Comparison of ENCODE assay signal across 38 mouse cellular contexts in genomic region chr7:131329416-131329815, GRCm38 (mm10). TPM values are rescaled to one million over a fixed set of nuclear protein-coding genes. Genes with fewer than 3 reads are reported as not detected.
"Had no signal": no experiment of that assay in that cellular context is flagged by ENCODE, and none has a peak within 500 bp of the region (broad histone marks: within the 10 kb centered on the region; RNA-seq: fewer than 3 reads in every experiment).

TSS of gene Fam24b (minus strand) at chr7:131329516.

- H3K9ac ChIP-seq: embryonic facial prominence, embryonic 12.5 days; embryonic facial prominence, embryonic 13.5 days; embryonic facial prominence, embryonic 15.5 days; forebrain, embryonic 12.5 days; forebrain, embryonic 13.5 days; forebrain, embryonic 15.5 days; forebrain, postnatal 0 days had no signal

- ATAC-seq: forebrain, embryonic 13.5 days; forebrain, embryonic 14.5 days; forebrain, embryonic 15.5 days; forebrain, embryonic 16.5 days; forebrain, postnatal 0 days had no signal

- DNase-seq: cerebellum, adult 18-20 months; cerebellum, adult 2 months; cerebellum, adult 8-10 months; cerebellum, adult 9-10 months; cerebellum, adult 9-11 months; cerebellum, postnatal 10 days; cerebellum, postnatal 14 days; cerebellum, postnatal 25 days; cerebellum, postnatal 36 days; embryo, embryonic 11 days; forebrain, postnatal 0 days; gastrocnemius, adult 2 months; gastrocnemius, postnatal 10 days; gastrocnemius, postnatal 14 days; gastrocnemius, postnatal 25 days; gastrocnemius, postnatal 36 days; heart, adult 2 months had no signal

- H3K27ac ChIP-seq: embryonic facial prominence, embryonic 10.5 days; embryonic facial prominence, embryonic 12.5 days; embryonic facial prominence, embryonic 13.5 days; embryonic facial prominence, embryonic 15.5 days; forebrain, embryonic 10.5 days; forebrain, embryonic 12.5 days; forebrain, embryonic 13.5 days; forebrain, embryonic 15.5 days; gastrocnemius, adult 2 months; heart, adult 2 months had no signal

- H3K4me3 ChIP-seq: embryonic facial prominence, embryonic 10.5 days; embryonic facial prominence, embryonic 12.5 days; embryonic facial prominence, embryonic 13.5 days; embryonic facial prominence, embryonic 15.5 days; erythroblast, embryonic 14.5 days; forebrain, embryonic 10.5 days; forebrain, embryonic 12.5 days; forebrain, embryonic 13.5 days; forebrain, embryonic 15.5 days; gastrocnemius, adult 2 months; heart, adult 2 months had no signal

- H3K4me2 ChIP-seq: embryonic facial prominence, embryonic 12.5 days; embryonic facial prominence, embryonic 13.5 days; embryonic facial prominence, embryonic 15.5 days; forebrain, embryonic 12.5 days; forebrain, embryonic 13.5 days; forebrain, embryonic 15.5 days had no signal

- H3K4me1 ChIP-seq: embryonic facial prominence, embryonic 10.5 days; embryonic facial prominence, embryonic 12.5 days; embryonic facial prominence, embryonic 13.5 days; embryonic facial prominence, embryonic 15.5 days; forebrain, embryonic 10.5 days; forebrain, embryonic 12.5 days; forebrain, embryonic 13.5 days; forebrain, embryonic 15.5 days had no signal

- H3K36me3 ChIP-seq: embryonic facial prominence, embryonic 10.5 days; embryonic facial prominence, embryonic 12.5 days; embryonic facial prominence, embryonic 13.5 days; embryonic facial prominence, embryonic 15.5 days; forebrain, embryonic 10.5 days; forebrain, embryonic 12.5 days; forebrain, embryonic 15.5 days had no signal

- H3K27me3 ChIP-seq: embryonic facial prominence, embryonic 12.5 days; embryonic facial prominence, embryonic 13.5 days; embryonic facial prominence, embryonic 15.5 days; forebrain, embryonic 12.5 days; forebrain, embryonic 13.5 days; forebrain, embryonic 15.5 days had no signal

- H3K9me3 ChIP-seq: embryonic facial prominence, embryonic 10.5 days; embryonic facial prominence, embryonic 12.5 days; embryonic facial prominence, embryonic 13.5 days; embryonic facial prominence, embryonic 15.5 days; forebrain, embryonic 10.5 days; forebrain, embryonic 12.5 days; forebrain, embryonic 13.5 days; forebrain, embryonic 15.5 days had no signal

RNA-seq across cellular contexts. Expression of gene Fam24b, which starts in this region (rescaled TPM):
- total RNA-seq: common myeloid progenitor, adult 5-6 weeks; forebrain, postnatal 0 days; gastrocnemius, adult 18-20 months; gastrocnemius, adult 2 months; gastrocnemius, adult 8-10 months; gastrocnemius, postnatal 10 days; gastrocnemius, postnatal 14 days; gastrocnemius, postnatal 25 days; gastrocnemius, postnatal 36 days; gastrocnemius, postnatal 4 days; granulocyte monocyte progenitor cell, adult 5-6 weeks; heart, adult 2 months; heart, adult 8-10 months had no signal
- polyA plus RNA-seq: cortical plate, adult 2 months; embryonic facial prominence, embryonic 10.5 days; embryonic facial prominence, embryonic 11.5 days; embryonic facial prominence, embryonic 12.5 days; embryonic facial prominence, embryonic 13.5 days; embryonic facial prominence, embryonic 14.5 days; embryonic facial prominence, embryonic 15.5 days; erythroblast, embryonic 14.5 days; forebrain, embryonic 10.5 days; forebrain, embryonic 11.5 days; forebrain, embryonic 12.5 days; forebrain, embryonic 13.5 days; forebrain, embryonic 14.5 days; forebrain, embryonic 15.5 days; forebrain, embryonic 16.5 days; forebrain, postnatal 0 days; heart, adult 2 months had no signal
